Mouse (Mus musculus) intestine, embryonic 16.5 days (tissue): ENCODE data around the gene Slc20a1. TPM values are rescaled to one million over a fixed set of nuclear protein-coding genes. Genes with fewer than 3 reads are reported as not detected.

Source experiments
- ATAC-seq: fragments of 200-750 bp; cut with Nextera tagmentation; 2 replicates; pipeline ENCODE4 v1.8.0; 2017; ENCODE audit warnings: moderate TSS enrichment, moderate library complexity
- H3K27ac ChIP-seq: fragments of 300-500 bp; sonication (generic); 2 replicates; pipeline ENCODE4 v1.5.1; 2014; ENCODE audit warnings: mild to moderate bottlenecking, low read length
- H3K27me3 ChIP-seq: fragments of 300-500 bp; sonication (generic); replicated peaks from 2 replicates; pipeline ENCODE4 v1.6.1; 2014; ENCODE audit warnings: low read length, control low read depth, mixed read lengths; ENCODE audit not compliant: control insufficient read depth, insufficient read depth
- H3K36me3 ChIP-seq: fragments of 300-500 bp; sonication (generic); 2 replicates; pipeline ENCODE4 v1.6.1; 2014; ENCODE audit warnings: low read length, control low read depth; ENCODE audit not compliant: control insufficient read depth, insufficient read depth
- H3K4me1 ChIP-seq: fragments of 300-500 bp; sonication (generic); 2 replicates; pipeline ENCODE4 v1.6.1; 2014; ENCODE audit warnings: low read length, control low read depth, mixed read lengths; ENCODE audit not compliant: control insufficient read depth, insufficient read depth
- H3K4me2 ChIP-seq: fragments of 300-500 bp; sonication (generic); 2 replicates; pipeline ENCODE4 v1.6.1; 2014; ENCODE audit warnings: low read depth, low read length, control low read depth
- H3K4me3 ChIP-seq: fragments of 300-500 bp; sonication (generic); 2 replicates; pipeline ENCODE4 v1.5.1; 2014; ENCODE audit warnings: mild to moderate bottlenecking, low read length
- H3K9ac ChIP-seq: fragments of 300-500 bp; sonication (generic); 2 replicates; pipeline ENCODE4 v1.6.1; 2014; ENCODE audit warnings: low read depth, low read length
- H3K9me3 ChIP-seq: fragments of 300-500 bp; sonication (generic); 2 replicates; pipeline ENCODE4 v1.6.1; 2016; ENCODE audit warnings: low read length, control low read depth; ENCODE audit not compliant: control insufficient read depth
- WGBS: fragments of 180-500 bp; shearing (Covaris S2); extraction: QIAGEN DNeasy Blood & Tissue Kit; methylation state at CpG from one replicate; pipeline ENCODE4 v1.1.7; 2014; 5-methylcytosine and 5-hydroxymethylcytosine counted together
- polyA plus RNA-seq: library from polyadenylated mRNA; unstranded; fragments of >200 nt; fragmentation: Nextera tagmentation; extraction: Ambion mirVana; gene quantifications from 2 replicates; pipeline ENCODE4 v1.2.1, GENCODE M21; 2015

Slc20a1 gene
- polyA plus RNA-seq, 1 experiment from 2014 or later = 30.4 TPM

GRCm38 (mm10) chr2:129256006-129256405 is 57.4 kb downstream of the Slc20a1 start:
- Histone ChIP-seq H3K9ac (no peak overlapping the region), H3K4me2 (no peak overlapping the region), H3K27me3 (no peaks in the 10 kb centered on the region), H3K9me3 (no peaks in the 10 kb centered on the region), H3K27ac (no peak overlapping the region), H3K4me1 (peaks cover 16% of the 10 kb centered on the region), H3K4me3 (no peak overlapping the region), H3K36me3 (no peaks in the 10 kb centered on the region)
- no peak for ATAC-seq
- WGBS = 74% methylated on average over 4 of the region's 4 CpGs

- no peak overlapping the region for H3K4me3 ChIP-seq
- 62% methylated on average over 3 of the region's 3 CpGs for WGBS
- H3K9me3 ChIP-seq = no peaks in the 10 kb centered on the region
- H3K4me1 ChIP-seq = peaks cover 11% of the 10 kb centered on the region
- H3K27me3 ChIP-seq = no peaks in the 10 kb centered on the region
- H3K9ac ChIP-seq = no peak overlapping the region
- peak overlapping the region; percentile 48; the same call in 1 of the 2 replicates for H3K27ac ChIP-seq
- H3K36me3 ChIP-seq = no peaks in the 10 kb centered on the region
- peak; percentile 72 for ATAC-seq
- H3K4me2 ChIP-seq = no peak overlapping the region
Observed at GRCm38 (mm10) chr2:129258056-129258455, 59.5 kb downstream of the Slc20a1 start.

GRCm38 (mm10) chr2:129258475-129259211 is 60.1 kb downstream of the Slc20a1 start:
- Histone ChIP-seq H3K27me3 (no peaks in the 10 kb centered on the region), H3K9ac (peak overlapping the region; percentile 34; the same call in 1 of the 2 replicates), H3K4me1 (peaks cover 5% of the 10 kb centered on the region), H3K27ac (peak overlapping the region; percentile 48; the same call in 1 of the 2 replicates), H3K4me3 (no peak overlapping the region), H3K9me3 (no peaks in the 10 kb centered on the region), H3K36me3 (no peaks in the 10 kb centered on the region), H3K4me2 (no peak overlapping the region)
- WGBS = 29% methylated on average over 7 of the region's 7 CpGs
- peak; percentile 25 for ATAC-seq

- Histone ChIP-seq H3K27me3 (no peaks in the 10 kb centered on the region), H3K36me3 (no peaks in the 10 kb centered on the region), H3K4me2 (no peak overlapping the region), H3K4me1 (peaks cover 4% of the 10 kb centered on the region), H3K27ac (no peak overlapping the region), H3K9me3 (no peaks in the 10 kb centered on the region), H3K4me3 (no peak overlapping the region), H3K9ac (no peak overlapping the region)
- WGBS = 68% methylated on average over 3 of the region's 3 CpGs
- ATAC-seq = no peak
Observed at GRCm38 (mm10) chr2:129260646-129261045, 62.1 kb downstream of the Slc20a1 start.

Other genes with a start within 250 kb of the Slc20a1 start
- 0.89 and 1.2 TPM in 2 replicates for gene Zc3h6, start 231.4 kb upstream of the Slc20a1 start, polyA plus RNA-seq
- gene Gm10762, start 231.0 kb upstream of the Slc20a1 start, polyA plus RNA-seq = 6.8 and 7.8 TPM in 2 replicates
- 0.05 and 0.12 TPM in 2 replicates for gene Vinac1, start 150.6 kb upstream of the Slc20a1 start, polyA plus RNA-seq
- 8.2 and 9.1 TPM in 2 replicates for gene Ttl, start 132.8 kb upstream of the Slc20a1 start, polyA plus RNA-seq
- gene Polr1b, start 97.8 kb upstream of the Slc20a1 start, polyA plus RNA-seq = 19.6 and 21.8 TPM in 2 replicates
- gene Chchd5, start 69.1 kb upstream of the Slc20a1 start, polyA plus RNA-seq = 23.8 and 26.9 TPM in 2 replicates
- gene Ckap2l, start 98.4 kb downstream of the Slc20a1 start, polyA plus RNA-seq = 30.9 and 32.7 TPM in 2 replicates
- gene Il1a, start 111.2 kb downstream of the Slc20a1 start, polyA plus RNA-seq = 1.3 and 3.1 TPM in 2 replicates
- gene Il1b, start 172.4 kb downstream of the Slc20a1 start, polyA plus RNA-seq = 0.26 and 0.33 TPM in 2 replicates